Mouse (Mus musculus): ENCODE measurements around the gene Shc2. TPM values are rescaled to one million over a fixed set of nuclear protein-coding genes. Genes with fewer than 3 reads are reported as not detected.

The Shc2 gene
- total and polyA plus RNA-seq, 3 experiments = not detected

- peaks cover 3 to 15% of the 10 kb centered on the region in 2 experiments for H3K4me1 ChIP-seq (ENCODE audit: control insufficient read depth in 1 of 2, insufficient read depth in 2 of 2, low read length in 2 of 2)
- no peaks in the 10 kb centered on the region for H3K79me2 ChIP-seq (ENCODE audit: control insufficient read depth, insufficient read depth, low read length, poor library complexity)
- H3K9me3 ChIP-seq (replicated peaks; ENCODE audit: insufficient read depth, low read length) = no peaks in the 10 kb centered on the region
- H3K27me3 ChIP-seq (ENCODE audit: control insufficient read depth in 1 of 2, insufficient read depth in 2 of 2, low read length in 2 of 2) = no peaks in the 10 kb centered on the region
- no peak overlapping the region for H3K9ac ChIP-seq (ENCODE audit: control insufficient read depth, low read depth, low read length, poor library complexity, severe bottlenecking)
- H3K27ac ChIP-seq (ENCODE audit: control insufficient read depth, low read depth, low read length) = no peak overlapping the region
- H3K4me3 ChIP-seq (ENCODE audit: control insufficient read depth in 1 of 2, insufficient read depth in 1 of 2, low read depth in 2 of 2, low read length in 2 of 2) = no peak overlapping the region
- DNase-seq (ENCODE audit: low read depth, low spot score) = no peak
- peaks cover 0 to 5% of the 10 kb centered on the region in 2 experiments; a peak in 2 of 4 replicates for H3K36me3 ChIP-seq (ENCODE audit: control insufficient read depth in 1 of 2, insufficient read depth in 2 of 2, low read length in 2 of 2)
- TF ChIP-seq HCFC1 (IDR thresholded peaks at IDR 0.05; ENCODE audit: low read depth, low read length) (no peak), MEF2A (IDR thresholded peaks at IDR 0.05; ENCODE audit: extremely low read depth, insufficient replicate concordance, low read depth, low read length, poor library complexity, severe bottlenecking) (no peak), ZKSCAN1 (IDR thresholded peaks at IDR 0.05; ENCODE audit: low read depth, low read length) (no peak), ZMIZ1 (IDR thresholded peaks at IDR 0.05; ENCODE audit: low read depth, low read length) (no peak), TAL1 (IDR thresholded peaks at IDR 0.05; ENCODE audit: low read length) (no peak), USF1 (IDR thresholded peaks at IDR 0.05; ENCODE audit: low read depth, low read length) (no peak), UBTF (IDR thresholded peaks at IDR 0.05; ENCODE audit: borderline replicate concordance, insufficient read depth, low read depth, low read length) (no peak), GATA1 (IDR thresholded peaks at IDR 0.05; ENCODE audit: low read depth, low read length) (no peak)
These were observed 53.7 kb downstream of the Shc2 start for GRCm38 (mm10) chr10:79584021-79584420.

GRCm38 (mm10) chr10:79581501-79581900 is 56.2 kb downstream of the Shc2 start:
- no peaks in the 10 kb centered on the region for H3K4me1 ChIP-seq (ENCODE audit: control insufficient read depth in 1 of 2, insufficient read depth in 2 of 2, low read length in 2 of 2)
- H3K9me3 ChIP-seq (replicated peaks; ENCODE audit: insufficient read depth, low read length) = no peaks in the 10 kb centered on the region
- H3K9ac ChIP-seq (ENCODE audit: control insufficient read depth, low read depth, low read length, poor library complexity, severe bottlenecking) = no peak overlapping the region
- H3K79me2 ChIP-seq (ENCODE audit: control insufficient read depth, insufficient read depth, low read length, poor library complexity) = no peaks in the 10 kb centered on the region
- H3K27me3 ChIP-seq (ENCODE audit: control insufficient read depth in 1 of 2, insufficient read depth in 2 of 2, low read length in 2 of 2) = no peaks in the 10 kb centered on the region; a peak in 1 of 4 replicates
- DNase-seq (ENCODE audit: low read depth, low spot score) = no peak
- TF ChIP-seq USF1 (IDR thresholded peaks at IDR 0.05; ENCODE audit: low read depth, low read length) (no peak), ETS1 (IDR thresholded peaks at IDR 0.05; ENCODE audit: low read depth, low read length) (no peak), CHD1 (IDR thresholded peaks at IDR 0.05; ENCODE audit: low read depth, low read length) (no peak), TBP (IDR thresholded peaks at IDR 0.05; ENCODE audit: low read depth, low read length) (no peak), MEF2A (IDR thresholded peaks at IDR 0.05; ENCODE audit: extremely low read depth, insufficient replicate concordance, low read depth, low read length, poor library complexity, severe bottlenecking) (no peak), E2F4 (IDR thresholded peaks at IDR 0.05; ENCODE audit: borderline replicate concordance, low read depth, low read length) (no peak), CHD2 (IDR thresholded peaks at IDR 0.05; ENCODE audit: low read length) (no peak), GABPA (IDR thresholded peaks at IDR 0.05; ENCODE audit: low read depth, low read length) (no peak), HCFC1 (IDR thresholded peaks at IDR 0.05; ENCODE audit: low read depth, low read length) (no peak), MAZ (IDR thresholded peaks at IDR 0.05; ENCODE audit: low read depth, low read length) (no peak), MXI1 (IDR thresholded peaks at IDR 0.05; ENCODE audit: low read depth, low read length) (no peak), SMC3 (IDR thresholded peaks at IDR 0.05; ENCODE audit: low read depth, low read length) (no peak), NELFE (IDR thresholded peaks at IDR 0.05; ENCODE audit: low read depth, low read length) (no peak), CTCF (IDR thresholded peaks at IDR 0.05 in 2 of 3, conservative IDR thresholded peaks at IDR 0.05 in 1 of 3; ENCODE audit: control insufficient read depth in 1 of 3, insufficient read depth in 1 of 3, low read depth in 2 of 3, low read length in 3 of 3, poor library complexity in 1 of 3, severe bottlenecking in 1 of 3) (no peak), SIN3A (IDR thresholded peaks at IDR 0.05; ENCODE audit: low read length) (no peak), USF2 (IDR thresholded peaks at IDR 0.05; ENCODE audit: borderline replicate concordance in 1 of 2, insufficient read depth in 1 of 2, low read depth in 1 of 2, low read length in 2 of 2) (no peak), NRF1 (IDR thresholded peaks at IDR 0.05; ENCODE audit: insufficient read depth, low read depth, low read length, poor library complexity, severe bottlenecking) (no peak), MAFK (IDR thresholded peaks at IDR 0.05; ENCODE audit: borderline replicate concordance, low read depth, low read length) (no peak), BHLHE40 (IDR thresholded peaks at IDR 0.05; ENCODE audit: borderline replicate concordance, low read depth, low read length) (no peak), TCF12 (IDR thresholded peaks at IDR 0.05; ENCODE audit: low read depth, low read length) (no peak)
- no peaks in the 10 kb centered on the region for H3K36me3 ChIP-seq (ENCODE audit: control insufficient read depth in 1 of 2, insufficient read depth in 2 of 2, low read length in 2 of 2)
- no peak overlapping the region for H3K4me3 ChIP-seq (ENCODE audit: control insufficient read depth in 1 of 2, insufficient read depth in 1 of 2, low read depth in 2 of 2, low read length in 2 of 2)
- H3K27ac ChIP-seq (ENCODE audit: control insufficient read depth, low read depth, low read length) = no peak overlapping the region
